Mouse (Mus musculus) urinary bladder, postnatal 4 days (tissue): ENCODE measurements around the gene Nav2.

Experiments
- DNase-seq, 2 experiments: peaks; one replicate each; pipeline ENCODE4 v3.0.0; 2021 to 2022; ENCODE audit warnings: low spot score in 2 of 2

Gene Nav2

GRCm38 (mm10) chr7:49055273-49055672 is 146.8 kb downstream of the Nav2 start:
- DNase-seq = no peak

GRCm38 (mm10) chr7:49058304-49059012 is 149.9 kb downstream of the Nav2 start:
- DNase-seq = no peak

GRCm38 (mm10) chr7:49064792-49065521 is 156.4 kb downstream of the Nav2 start:
- DNase-seq = no peak

- DNase-seq = no peak
Measured at GRCm38 (mm10) chr7:49065621-49066475, 157.3 kb downstream of the Nav2 start.

GRCm38 (mm10) chr7:49066828-49067227 is 158.3 kb downstream of the Nav2 start:
- no peak for DNase-seq

GRCm38 (mm10) chr7:49069396-49069961 is 161.0 kb downstream of the Nav2 start:
- no peak for DNase-seq

GRCm38 (mm10) chr7:49070621-49071020 is 162.1 kb downstream of the Nav2 start:
- no peak for DNase-seq

GRCm38 (mm10) chr7:49071141-49071567 is 162.6 kb downstream of the Nav2 start:
- no peak for DNase-seq

GRCm38 (mm10) chr7:49075333-49075934 is 166.9 kb downstream of the Nav2 start:
- DNase-seq = no peak

- DNase-seq = no peak
Measured at GRCm38 (mm10) chr7:49076283-49076694, 167.8 kb downstream of the Nav2 start.

GRCm38 (mm10) chr7:49078930-49079329 is 170.4 kb downstream of the Nav2 start:
- DNase-seq = no peak

- DNase-seq = no peak
Measured at GRCm38 (mm10) chr7:49082585-49083165, 174.2 kb downstream of the Nav2 start.

- no peak for DNase-seq
Measured at GRCm38 (mm10) chr7:49084768-49085167, 176.3 kb downstream of the Nav2 start.

- no peak for DNase-seq
Measured at GRCm38 (mm10) chr7:49085759-49086158, 177.2 kb downstream of the Nav2 start.

GRCm38 (mm10) chr7:49087154-49087553 is 178.6 kb downstream of the Nav2 start:
- DNase-seq = no peak

- DNase-seq = no peak
Measured at GRCm38 (mm10) chr7:49088198-49088912, 179.8 kb downstream of the Nav2 start.

GRCm38 (mm10) chr7:49091371-49091770 is 182.9 kb downstream of the Nav2 start:
- no peak for DNase-seq

GRCm38 (mm10) chr7:49091921-49092320 is 183.4 kb downstream of the Nav2 start:
- DNase-seq = no peak

GRCm38 (mm10) chr7:49093596-49093995 is 185.1 kb downstream of the Nav2 start:
- DNase-seq = no peak

GRCm38 (mm10) chr7:49094531-49094930 is 186.0 kb downstream of the Nav2 start:
- DNase-seq = no peak
